Mouse (Mus musculus): ENCODE data around the gene Tmem117.

DNA sequence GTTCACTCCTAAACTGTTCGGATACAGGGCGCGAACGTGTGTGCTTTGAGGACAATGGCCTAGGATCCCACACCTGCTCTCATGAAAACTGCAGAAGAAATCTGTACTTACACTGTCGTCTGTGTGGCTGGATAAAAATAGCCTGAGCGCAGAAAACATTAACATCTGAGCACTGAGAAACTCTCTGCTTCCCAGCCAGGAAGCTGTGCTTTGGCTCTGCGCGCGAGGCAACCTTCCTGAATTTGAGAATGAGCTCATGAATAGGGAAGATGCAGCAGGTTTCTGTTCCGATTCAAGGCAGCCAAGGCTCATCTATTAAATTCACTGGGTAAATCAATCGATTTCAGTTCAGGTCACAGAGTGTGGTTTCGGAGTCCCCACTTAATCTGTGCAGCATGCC, 446.3 kb downstream of the Tmem117 start:
- no peak for TF ChIP-seq CTCF (IDR thresholded peaks at IDR 0.05; ENCODE audit: low read depth, low read length)
- TF ChIP-seq POLR2A (IDR thresholded peaks at IDR 0.05; ENCODE audit: borderline replicate concordance, low read depth, low read length): no peak

Measured in bone marrow macrophage, adult 2 months (primary cell).